Mouse (Mus musculus): ENCODE measurements around the gene Lipi.

Gene Lipi

GRCm38 (mm10) chr16:75585961-75586360 is at the start of gene Lipi:
Lipi (minus strand) TSS chr16:75586061.
- DNase-seq (ENCODE audit: low read depth), result no peak

GRCm38 (mm10) chr16:75627862-75628261 is 42.0 kb upstream of the Lipi start:
- no peak for DNase-seq (ENCODE audit: low read depth)

GRCm38 (mm10) chr16:75617651-75618349 is 31.9 kb upstream of the Lipi start:
- peak; percentile 14 for DNase-seq (ENCODE audit: low read depth)

GRCm38 (mm10) chr16:75612561-75612960 is 26.7 kb upstream of the Lipi start:
- no peak for DNase-seq (ENCODE audit: low read depth)

GRCm38 (mm10) chr16:75606415-75606814 is 20.6 kb upstream of the Lipi start:
- DNase-seq (ENCODE audit: low read depth), result no peak

- DNase-seq (ENCODE audit: low read depth), result no peak
Observed at GRCm38 (mm10) chr16:75593501-75594183, 7.8 kb upstream of the Lipi start.

- DNase-seq (ENCODE audit: low read depth), result peak; percentile 48
Observed at GRCm38 (mm10) chr16:75592671-75593500, 7.0 kb upstream of the Lipi start, which contains the start of gene Rbm11. Rbm11 (plus strand) TSS chr16:75592844.

- DNase-seq (ENCODE audit: low read depth), result no peak
Observed at GRCm38 (mm10) chr16:75586466-75586865, 605 bp upstream of the Lipi start.

- DNase-seq (ENCODE audit: low read depth), result no peak
Observed at GRCm38 (mm10) chr16:75582279-75582678, 3.6 kb downstream of the Lipi start.

- DNase-seq (ENCODE audit: low read depth), result no peak
Observed at GRCm38 (mm10) chr16:75562910-75563309, 23.0 kb downstream of the Lipi start.

- DNase-seq (ENCODE audit: low read depth), result no peak
Observed at GRCm38 (mm10) chr16:75545310-75545709, 40.6 kb downstream of the Lipi start.

GRCm38 (mm10) chr16:75537784-75538565 is 47.9 kb downstream of the Lipi start:
- no peak for DNase-seq (ENCODE audit: low read depth)

GRCm38 (mm10) chr16:75531705-75532104 is 54.2 kb downstream of the Lipi start:
- no peak for DNase-seq (ENCODE audit: low read depth)

GRCm38 (mm10) chr16:75496568-75496967 is 89.3 kb downstream of the Lipi start:
- DNase-seq (ENCODE audit: low read depth), result no peak

Data from c-Kit-positive CD71-positive TER-119-negative erythroid progenitor cells, embryonic 14.5 days (primary cell).